Mouse (Mus musculus): ENCODE measurements at regions not wholly inside any gene's neighbourhood (a gene's known extent, or its start where the extent isn't known, plus 50 kb on each side); places are given as distances from the start of the nearest gene placed in this dataset.
A peak's percentile ranks its signal among the peaks of the same experiment; 100 is the strongest.

DNA sequence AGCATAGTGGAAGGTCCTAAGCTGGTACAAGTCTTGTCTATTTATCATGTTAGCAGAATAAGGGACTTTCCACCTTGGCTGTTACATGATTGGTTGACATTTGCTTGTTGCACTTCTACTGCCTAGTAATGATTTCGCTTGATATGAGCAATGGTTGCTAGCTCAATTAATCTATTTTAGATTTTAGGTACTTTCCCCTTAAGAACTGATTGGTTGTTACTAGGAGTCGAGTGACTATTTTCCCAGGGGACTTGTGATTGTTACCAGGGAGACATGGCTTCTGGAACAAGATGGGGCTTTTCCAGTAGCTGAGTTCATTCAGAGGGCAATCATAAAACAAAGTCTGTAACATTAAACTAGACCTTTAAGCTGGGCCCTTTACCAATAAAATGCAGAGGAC lies 100.9 kb downstream of the Nup35 start:
- no peak for DNase-seq

DNA sequence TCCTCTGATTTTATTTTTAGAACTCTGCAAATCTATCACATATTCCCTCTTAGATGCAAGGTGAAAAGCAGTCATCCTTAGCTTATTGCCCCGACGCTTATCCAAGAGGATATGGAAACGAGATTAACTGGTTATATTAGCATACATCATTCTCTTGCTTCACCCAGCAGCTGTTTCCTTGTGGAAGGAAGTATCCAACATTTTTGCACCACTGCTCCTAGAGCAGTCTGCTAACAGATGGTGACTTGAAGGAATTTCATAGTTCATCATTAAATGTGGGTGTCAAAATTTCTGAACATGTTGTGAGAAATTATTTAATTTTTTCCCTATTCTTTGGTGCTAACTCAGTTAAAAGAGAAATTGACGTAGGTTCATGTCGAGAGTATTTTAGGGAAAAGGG lies 107.0 kb downstream of the Nup35 start:
- no peak for DNase-seq

DNA sequence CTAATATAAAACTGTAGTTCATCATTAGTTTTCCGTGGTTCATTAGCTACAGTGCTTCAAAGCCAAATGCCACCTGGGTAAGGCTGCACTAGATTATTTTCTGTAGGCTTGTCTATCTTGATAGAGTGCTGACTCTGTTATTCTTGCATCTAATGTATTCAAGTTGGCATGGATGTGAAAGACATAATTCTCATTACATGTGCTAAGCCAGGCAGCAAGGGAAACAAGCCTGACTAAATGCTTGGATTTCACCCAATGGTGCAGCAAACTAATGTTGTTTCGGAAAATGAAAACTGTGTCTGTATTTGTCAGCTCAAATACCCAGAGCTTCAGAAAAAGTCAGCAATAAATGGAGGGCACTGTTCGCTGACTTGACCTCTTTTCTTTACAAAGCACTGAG lies 114.3 kb downstream of the Nup35 start:
- DNase-seq: no peak

DNA sequence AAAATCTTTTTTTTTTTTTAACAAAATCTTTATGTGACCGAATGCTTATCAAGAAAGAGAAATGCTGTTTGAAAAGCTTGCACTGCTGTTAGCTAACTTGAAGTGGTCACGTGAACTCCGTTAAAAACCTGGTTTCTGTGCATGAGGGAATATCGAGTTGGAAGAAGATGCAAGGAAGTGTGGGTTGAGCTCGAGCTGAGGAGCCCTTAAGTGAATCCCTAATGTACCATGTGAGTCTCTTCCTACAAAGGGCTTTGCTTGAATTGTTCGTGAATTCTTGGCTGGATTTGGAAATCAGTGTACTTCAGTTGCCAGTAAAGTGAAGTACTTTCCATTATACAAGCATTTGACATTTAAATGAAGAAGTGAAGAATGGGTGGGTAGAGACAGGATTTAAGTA lies 129.7 kb downstream of the Nup35 start:
- DNase-seq: no peak

DNA sequence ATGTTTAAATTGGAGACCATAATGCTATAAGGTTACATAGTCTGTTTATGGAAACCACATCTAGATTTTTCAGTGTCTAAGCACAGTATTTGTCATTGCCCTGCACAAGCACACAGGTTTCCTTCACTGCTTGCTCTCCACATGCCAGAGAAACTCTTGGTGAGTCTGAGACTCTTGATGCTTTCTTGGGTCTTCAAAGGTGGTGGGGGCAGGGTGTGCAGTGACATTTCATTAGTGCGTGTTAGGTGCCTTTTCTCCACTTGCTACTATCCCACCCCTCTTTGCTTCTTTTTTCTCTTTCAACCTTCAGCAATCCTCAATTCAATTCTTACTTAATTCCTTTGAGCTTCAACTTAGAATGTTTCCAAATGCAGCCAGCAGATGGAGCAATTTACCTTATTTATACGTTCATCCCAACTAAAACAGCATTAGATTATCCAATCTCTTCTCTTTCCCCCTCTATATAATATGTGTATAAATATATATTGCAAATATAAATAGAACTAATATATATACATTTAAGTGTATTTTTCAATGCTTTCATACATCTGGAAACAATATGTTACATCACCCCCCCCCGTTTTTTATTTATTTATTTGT lies 145.1 kb downstream of the Nup35 start:
- DNase-seq: no peak

DNA sequence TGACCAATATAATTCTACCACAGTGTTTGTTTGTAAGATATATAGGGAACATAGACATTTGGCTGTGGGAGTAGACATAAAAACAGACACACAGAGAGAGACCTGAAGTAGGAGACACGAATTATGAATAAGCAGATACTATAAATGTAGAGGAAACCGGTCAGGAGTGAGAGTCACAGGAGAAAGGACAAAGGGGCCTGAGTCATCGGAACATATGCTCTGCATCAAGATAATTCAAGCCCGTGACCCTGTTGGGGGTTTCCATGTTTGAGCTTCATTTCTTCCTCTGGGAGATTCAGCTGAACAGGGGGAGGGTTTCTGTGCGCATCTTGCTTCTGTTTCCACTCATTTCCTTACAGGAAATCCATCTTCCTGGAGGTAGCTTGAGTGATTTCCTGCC lies 154.1 kb downstream of the Nup35 start:
- no peak for DNase-seq

DNA sequence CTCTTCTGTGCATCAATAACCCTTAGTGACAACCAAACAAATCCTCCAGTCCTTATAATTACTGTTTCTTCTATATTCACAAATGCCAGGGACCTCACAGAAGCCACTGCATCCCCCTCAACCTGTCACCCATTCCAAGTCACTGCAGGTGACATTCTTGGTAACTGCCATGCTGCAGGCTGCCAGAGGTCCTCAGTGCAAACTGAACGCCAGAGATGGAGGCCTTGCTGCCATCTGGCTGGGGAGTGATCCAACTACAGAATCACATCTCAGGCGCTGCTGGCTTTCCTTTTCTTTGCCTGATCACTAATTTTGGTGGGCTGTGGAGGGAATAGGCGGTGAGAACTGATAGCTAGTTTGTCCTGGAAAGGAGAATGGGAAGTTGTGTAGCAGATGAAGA lies 155.4 kb downstream of the Nup35 start:
- no peak for DNase-seq

DNA sequence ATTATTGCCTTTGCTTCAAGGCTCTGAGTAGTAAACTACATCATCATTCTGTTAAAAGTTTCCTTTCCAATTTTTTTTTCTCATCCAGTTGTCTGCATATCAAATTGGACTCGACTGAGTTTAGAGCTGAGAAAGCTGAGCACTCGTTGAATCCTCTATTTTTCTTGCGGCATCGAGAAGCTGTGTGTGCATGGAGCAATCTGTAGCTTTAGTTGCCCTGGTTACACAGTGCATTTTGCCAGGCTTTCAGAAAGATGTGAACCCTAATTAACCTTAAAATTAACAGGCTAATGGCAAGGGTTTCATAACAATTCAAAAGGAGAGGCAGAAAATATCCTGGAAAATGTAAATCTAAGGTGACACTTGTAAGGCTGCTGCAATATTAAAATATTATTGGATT lies 169.3 kb downstream of the Nup35 start:
- DNase-seq: no peak

DNA sequence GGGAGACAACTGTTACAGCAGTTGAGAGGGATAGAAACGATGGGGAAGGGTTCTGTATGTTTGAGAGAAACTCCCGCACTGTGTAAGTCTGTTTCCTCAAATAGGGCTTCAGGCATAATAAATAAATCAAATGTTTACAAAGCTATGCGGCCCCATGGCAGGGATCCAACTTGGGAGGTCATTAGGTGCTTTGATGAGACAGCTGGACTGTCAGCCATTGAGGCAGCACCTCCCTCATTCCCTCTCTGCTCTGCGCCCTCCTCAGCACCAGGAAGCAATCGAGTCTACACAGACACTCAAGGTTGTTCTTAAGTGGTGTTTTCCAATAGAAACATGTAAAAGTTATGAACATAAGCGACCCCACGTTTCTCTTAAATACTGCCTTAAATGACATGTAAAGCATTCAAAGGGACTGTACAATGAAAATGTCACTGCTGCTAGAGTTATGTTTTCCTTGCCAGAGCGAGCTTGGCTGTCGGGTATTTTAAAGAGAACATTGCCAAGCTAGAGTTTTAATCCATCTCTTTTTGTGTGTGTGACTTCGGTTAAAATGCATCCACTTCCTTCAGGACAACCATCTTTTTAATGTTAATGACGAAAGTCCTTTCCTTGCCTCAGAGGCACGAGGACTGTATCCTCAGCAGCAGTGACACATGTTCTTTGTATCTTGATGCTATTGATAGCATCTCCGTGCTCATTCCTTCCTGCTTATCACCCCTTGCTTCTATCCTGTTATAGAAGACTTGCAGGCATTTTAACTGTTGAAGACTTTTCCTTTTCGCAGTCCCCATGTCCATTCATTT lies 176.5 kb downstream of the Nup35 start:
- peak; percentile 8 to 29 for DNase-seq

DNA sequence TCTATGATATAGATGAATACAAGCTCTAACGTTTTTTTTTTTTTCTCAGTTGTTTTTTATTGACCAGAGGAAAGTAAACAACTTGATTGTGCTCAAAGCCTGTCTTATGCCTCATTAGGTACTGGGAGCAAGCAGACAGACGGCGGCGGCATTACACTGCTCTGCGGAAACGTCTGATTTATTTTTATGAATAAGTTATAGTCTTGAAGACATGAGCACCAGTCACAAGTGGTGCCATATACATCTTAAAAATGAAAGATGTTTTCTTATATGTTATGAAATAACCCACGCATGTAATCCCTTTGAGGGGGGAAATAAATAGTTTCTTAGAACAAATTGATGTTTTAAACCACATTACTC lies 177.1 kb downstream of the Nup35 start:
- DNase-seq: no peak

DNA sequence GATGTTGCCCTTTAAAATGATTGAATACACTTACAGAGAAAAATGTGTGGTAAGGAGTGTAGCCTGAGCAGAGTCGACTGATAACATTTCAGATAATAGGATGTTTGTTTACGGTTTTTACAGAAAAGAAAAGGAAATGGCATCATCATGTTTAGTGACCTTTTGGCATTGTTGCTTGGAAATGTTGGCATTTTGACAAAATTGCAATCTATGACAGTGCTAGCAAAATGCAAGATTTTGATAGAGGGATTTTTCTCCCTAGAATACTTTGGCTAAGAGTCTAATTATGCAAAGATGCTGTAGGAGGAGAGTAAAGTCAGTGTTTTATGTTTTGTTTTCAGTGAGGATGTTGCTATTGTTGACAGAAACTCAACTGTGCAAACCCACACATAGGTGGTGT lies 202.2 kb downstream of the Nup35 start:
- no peak for DNase-seq

DNA sequence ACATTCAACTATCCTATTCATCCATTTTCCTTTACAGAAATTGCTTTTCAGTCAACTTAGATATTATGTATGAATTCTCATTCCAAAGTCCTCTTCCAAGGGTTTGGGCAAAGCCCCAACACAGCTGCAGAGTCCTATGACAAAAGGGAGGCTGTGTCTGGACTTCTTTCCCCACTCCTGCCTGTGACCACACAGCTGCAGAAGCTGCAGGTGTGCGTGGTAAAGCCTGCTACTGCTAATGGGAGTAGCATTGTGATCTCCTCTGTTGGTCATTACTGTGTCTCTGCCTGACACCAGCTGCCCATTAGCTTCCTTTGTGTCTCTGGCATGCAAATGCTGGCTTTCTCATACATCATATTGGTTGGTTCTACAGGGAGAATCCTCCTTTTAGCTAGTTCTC lies 234.0 kb downstream of the Nup35 start:
- DNase-seq: no peak

DNA sequence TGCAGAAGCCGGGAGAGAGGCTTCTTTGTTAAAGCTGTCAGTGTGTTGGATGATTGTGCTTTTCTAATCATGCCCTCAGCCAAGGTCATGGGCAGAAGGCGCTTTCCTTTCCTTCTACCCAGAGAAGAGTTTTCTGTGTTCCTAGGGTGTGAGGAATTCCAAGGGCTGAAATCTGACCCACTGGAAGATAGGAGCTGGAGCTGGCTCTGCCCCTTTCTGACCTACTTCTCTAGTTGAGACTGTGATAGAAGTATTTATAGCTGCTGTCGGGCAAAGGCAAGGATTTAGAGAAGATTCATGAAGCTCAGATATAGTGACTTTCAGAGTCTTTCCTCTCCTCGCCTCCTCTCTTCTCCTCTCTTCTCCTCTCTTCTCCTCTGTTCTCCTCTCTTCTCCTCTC lies 238.2 kb downstream of the Nup35 start:
- DNase-seq: no peak

DNA sequence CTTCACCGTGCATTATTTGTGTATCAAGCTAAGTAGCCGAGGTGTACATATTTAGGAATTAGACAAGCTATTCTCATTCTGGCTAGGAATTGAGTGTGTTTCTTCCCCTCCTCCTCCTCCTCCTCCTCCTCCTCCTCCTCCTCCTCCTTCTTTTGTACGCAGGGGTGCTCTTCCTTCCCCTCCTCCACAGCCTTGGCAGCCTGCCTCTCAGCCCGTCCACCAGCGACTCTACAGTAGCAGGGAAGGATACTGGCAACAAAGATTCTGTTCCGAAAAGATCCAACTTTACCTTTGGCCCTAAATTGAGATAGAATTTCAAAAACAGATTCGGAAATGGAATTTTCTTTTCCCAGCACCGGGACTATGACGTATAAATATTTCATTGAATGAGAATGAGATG lies 253.0 kb downstream of the Nup35 start:
- no peak for DNase-seq

DNA sequence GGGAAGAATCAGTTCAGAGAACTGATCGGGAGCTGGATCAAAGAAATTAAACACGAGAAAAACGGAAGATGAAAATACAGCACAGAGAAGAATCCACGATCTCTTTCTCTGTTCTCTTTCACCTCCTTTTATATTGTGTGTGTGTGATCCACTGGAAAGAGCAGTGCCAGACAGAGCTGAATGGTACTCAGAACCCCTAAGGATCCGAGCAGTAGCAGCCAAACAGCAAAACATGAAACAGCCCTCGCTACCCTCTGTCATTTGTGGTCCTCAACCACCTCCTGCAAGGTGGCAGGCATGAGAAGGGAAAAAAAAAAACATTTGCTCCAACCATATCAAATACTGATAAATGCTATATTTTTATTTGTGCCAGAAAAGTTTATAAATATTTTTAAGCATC lies 253.4 kb downstream of the Nup35 start:
- DNase-seq: no peak

DNA sequence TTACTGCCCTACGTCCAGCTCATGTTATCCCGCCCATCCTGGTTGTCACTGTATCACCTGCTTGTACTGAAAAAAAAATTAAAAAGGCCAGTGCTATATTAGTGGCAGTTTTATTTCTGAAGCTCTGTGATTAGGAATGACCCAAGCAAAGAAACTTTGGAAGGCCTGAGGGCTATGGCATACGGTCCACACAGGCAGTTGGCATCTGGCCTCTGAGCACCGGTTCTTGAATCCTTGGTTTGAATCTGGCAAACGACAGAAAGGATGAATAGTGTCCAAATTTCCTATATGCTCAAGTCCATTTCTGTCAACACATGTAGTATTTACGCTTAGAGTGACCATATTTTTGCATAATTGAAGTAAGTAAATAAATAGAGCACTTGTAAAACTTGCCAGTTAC lies 254.3 kb downstream of the Nup35 start:
- no peak for DNase-seq

DNA sequence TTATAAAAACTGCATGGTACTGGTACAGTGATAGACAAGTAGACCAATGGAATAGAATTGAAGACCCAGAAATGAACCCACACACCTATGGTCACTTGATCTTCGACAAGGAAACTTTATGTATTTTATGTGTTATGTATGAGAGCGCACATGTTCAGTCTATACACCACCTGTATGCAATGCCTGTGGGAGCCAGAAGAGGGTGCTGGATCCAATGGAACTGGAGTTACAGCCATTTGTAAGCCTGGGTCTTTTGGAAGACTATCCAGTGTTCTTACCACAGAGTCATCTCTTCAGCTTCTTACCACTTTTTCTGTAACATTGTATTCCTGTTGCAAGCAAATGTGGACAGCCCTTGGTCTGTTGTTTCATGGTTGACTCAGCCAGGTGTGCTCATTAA lies 261.4 kb downstream of the Nup35 start:
- DNase-seq: no peak

DNA sequence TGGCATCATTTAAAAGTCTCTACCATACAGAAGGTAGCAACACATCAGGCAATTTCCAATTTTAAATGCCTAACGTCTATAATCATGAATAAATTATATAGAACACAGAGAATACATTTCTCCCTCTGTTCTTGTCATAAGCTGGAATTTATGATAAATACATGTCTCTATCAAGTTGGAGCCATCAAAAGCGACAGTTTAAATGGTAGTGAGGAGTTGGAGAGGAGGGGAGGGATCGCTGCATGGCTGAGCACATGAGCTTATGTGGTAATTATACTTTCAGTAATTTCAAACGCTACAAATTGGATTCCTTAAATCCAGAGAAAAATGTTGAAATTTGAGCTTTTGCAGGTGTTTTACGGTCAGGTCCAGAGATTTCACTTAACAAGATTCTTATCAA lies 267.2 kb downstream of the Nup35 start:
- no peak for DNase-seq

DNA sequence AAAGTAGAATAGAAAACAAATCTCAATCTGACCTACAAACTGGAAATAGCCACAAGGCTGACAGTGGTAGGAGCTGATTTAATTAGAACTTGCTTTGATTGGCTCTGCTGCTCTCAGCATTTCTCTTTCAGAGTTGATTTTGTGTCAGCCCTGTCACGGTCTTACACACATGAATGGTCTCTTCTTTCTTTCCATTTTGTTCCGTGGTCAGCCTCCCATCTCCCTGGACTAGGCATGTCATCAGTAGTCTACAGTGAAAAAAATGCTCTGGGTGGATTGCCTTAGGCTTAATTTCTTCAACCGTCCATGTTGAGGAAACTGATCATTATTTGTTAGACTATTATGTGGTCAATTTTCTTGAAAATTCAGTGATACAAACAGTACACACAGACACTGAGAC lies 285.0 kb downstream of the Nup35 start:
- DNase-seq: no peak

DNA sequence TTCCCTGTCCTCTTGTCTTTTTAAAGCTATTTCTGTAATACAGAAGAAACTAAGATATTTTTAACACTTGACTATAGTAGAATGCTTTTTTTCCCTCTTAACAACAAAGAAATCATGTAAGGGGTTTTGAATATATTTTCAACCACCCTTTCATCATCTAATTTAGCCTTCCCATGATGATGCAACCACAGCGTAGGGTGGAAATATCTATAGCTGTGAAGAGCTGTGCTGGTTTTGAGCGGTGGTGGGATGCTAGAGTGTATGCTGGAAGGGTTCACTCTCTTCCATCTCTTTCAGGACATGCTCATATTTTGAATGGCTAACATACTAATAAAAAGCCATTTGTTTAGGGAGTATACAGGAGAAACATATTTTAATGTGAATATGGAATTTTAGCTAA lies 296.4 kb downstream of the Nup35 start:
- DNase-seq: no peak

DNA sequence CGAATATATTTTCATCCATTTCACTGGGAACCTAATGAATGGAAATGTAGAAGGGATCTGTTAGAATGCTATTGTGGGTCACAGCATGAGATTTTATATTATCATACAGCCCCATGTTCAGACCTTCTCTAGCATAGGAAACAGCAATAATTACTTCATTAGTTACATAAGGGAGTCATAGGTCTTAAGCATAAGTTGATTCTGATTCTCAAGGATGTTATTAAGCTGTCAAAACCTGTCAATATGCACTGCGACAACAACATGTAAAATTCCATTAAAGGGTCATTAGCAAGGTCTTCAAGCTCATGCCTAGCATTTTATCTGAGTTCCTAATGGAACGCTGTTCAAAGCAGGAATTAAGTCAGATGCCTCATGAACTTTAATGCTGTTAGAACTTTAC lies 328.5 kb downstream of the Nup35 start:
- no peak for DNase-seq

DNA sequence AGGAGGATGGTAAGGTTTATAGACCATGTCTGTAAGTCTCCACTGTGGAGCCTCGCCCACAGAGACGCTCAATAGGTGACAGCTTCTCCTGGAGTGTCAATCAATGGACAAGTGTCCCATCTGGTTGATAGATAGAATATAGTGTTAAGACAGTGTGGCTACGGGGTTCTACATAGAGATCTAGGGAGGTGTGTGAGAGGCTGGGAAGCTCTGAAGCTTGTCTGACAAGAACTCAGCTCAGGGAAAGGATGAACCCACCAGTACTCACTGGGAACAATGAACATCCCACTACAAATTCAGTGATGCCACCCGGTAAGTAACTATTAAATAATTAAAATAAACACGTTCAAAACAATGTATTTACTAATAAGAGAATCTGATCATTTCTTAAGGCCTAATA lies 349.7 kb downstream of the Nup35 start:
- no peak for DNase-seq

DNA sequence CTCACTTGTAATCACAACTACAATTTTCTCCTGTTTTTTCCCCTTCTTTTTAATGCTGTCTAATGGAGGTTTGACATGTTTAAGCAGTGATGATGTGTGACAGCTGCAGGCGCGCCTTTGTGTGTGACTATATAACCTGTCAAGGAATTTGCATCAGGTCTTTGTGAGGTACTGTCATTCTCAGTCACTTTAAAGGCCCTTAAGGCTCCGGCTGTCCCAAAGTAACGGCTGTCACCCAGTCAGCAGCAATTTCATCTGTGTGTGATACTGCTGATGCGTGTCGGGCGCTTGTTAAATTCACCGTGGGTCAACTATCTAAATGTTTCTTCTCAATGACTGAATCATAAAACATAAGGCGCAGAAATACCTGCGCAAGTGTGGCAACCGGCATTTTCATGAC lies 350.2 kb downstream of the Nup35 start:
- no peak for DNase-seq

DNA sequence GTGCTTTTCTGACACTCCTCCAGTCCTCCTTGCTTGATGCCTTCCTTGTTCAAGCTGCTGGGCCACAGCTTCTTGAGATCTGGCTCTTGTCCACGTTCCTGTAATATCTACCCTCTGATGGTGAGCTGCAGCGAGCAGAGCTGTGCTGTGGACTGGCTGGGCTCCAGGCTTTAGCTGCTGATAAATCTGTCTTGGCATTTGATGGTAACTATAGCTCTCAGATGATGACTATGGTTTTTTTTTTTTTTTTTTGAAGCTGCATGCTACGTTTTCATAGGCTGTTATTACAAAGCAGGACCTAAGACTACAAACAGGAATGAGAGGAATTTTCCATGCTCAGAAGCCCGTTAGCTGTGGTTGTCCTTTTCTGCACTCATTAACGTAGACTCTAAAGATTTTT lies 352.3 kb downstream of the Nup35 start:
- peak; percentile 4 to 45 for DNase-seq

DNA sequence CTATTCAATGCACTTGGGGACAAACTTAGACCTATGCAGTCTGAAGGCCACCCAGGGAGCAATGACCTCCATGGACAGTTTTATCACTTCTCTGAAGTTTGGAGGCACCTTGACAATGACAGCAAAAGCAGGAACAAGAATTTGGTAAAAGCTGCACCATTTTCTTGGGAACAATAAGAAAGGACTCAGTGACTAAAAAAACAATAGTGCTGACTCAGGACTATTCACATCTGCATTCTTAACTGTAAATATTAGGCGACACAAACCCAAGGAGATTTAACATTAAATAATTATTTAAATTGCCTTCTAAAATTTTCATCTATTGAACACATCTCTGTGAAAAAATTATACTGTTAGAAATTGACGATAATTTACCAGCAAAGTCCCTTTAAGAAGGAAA lies 356.2 kb downstream of the Nup35 start:
- DNase-seq: no peak
